Mouse (Mus musculus) cerebellum, adult 2 months (tissue): ENCODE measurements around the gene Ccdc62.

Experiments used
- CTCF ChIP-seq: fragments of 200-500 bp; IDR thresholded peaks from 2 replicates; pipeline ENCODE4 v1.5.1; 2011; ENCODE audit warnings: low read depth, mild to moderate bottlenecking, control low read depth, low read length, moderate library complexity, borderline replicate concordance; ENCODE audit not compliant: insufficient read depth
- POLR2A ChIP-seq: fragments of 200-500 bp; IDR thresholded peaks from 2 replicates; pipeline ENCODE4 v1.6.1; 2011; ENCODE audit warnings: low read length, control low read depth, borderline replicate concordance; ENCODE audit not compliant: insufficient read depth

DNA sequence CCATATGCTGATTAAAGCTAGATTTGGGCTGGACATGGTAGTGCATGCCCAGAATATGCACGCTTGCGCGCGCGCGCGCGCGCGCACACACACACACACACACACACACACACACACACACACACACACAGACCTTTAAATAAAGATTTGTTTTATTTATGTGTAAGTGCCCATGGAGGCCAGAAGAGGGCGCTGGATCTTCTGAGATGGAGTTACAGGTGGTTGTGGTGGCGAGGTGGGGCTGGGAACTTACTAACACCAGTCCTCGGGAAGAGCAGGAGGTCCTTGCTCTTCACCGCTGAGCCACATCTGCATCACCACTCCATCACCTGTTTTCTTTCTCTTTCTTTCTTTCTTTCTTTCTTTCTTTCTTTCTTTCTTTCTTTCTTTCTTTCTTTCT, 49.7 kb upstream of the Ccdc62 start:
- TF ChIP-seq CTCF (no peak), POLR2A (no peak)
